Mouse (Mus musculus) ES-E14 (cell line): ENCODE measurements around the gene Slc39a9. TPM values are rescaled to one million over a fixed set of nuclear protein-coding genes. Genes with fewer than 3 reads are reported as not detected.

ENCODE experiments used
- DNase-seq: peaks from one replicate; pipeline ENCODE4 v3.0.0-alpha.2; 2013; ENCODE audit warnings: low read depth, low spot score
- H3K27ac ChIP-seq: 2 replicates; pipeline ENCODE4 v1.5.1; 2012; ENCODE audit warnings: low read depth, mild to moderate bottlenecking, low read length, moderate library complexity, mixed read lengths; ENCODE audit not compliant: poor library complexity, insufficient read depth, severe bottlenecking
- H3K36me3 ChIP-seq: 2 replicates; pipeline ENCODE4 v1.6.1; 2012; ENCODE audit warnings: mild to moderate bottlenecking, low read length, moderate library complexity, mixed read lengths; ENCODE audit not compliant: control insufficient read depth, poor library complexity, insufficient read depth, severe bottlenecking
- H3K4me1 ChIP-seq, 2 experiments: fragments of 150-350 bp in 1 of 2; sonication (generic) in 1 of 2; 2 replicates each; pipeline ENCODE4 v1.6.1; 2012; ENCODE audit warnings: low read length in 2 of 2, mild to moderate bottlenecking in 1 of 2, mixed read lengths in 1 of 2; ENCODE audit not compliant: control insufficient read depth in 2 of 2, insufficient read depth in 2 of 2, poor library complexity in 1 of 2
- H3K4me3 ChIP-seq, 2 experiments: fragments of 150-350 bp in 1 of 2; sonication (generic) in 1 of 2; 2 replicates each; pipeline ENCODE4 v1.5.1; 2012; ENCODE audit warnings: low read length in 2 of 2, low read depth in 1 of 2, mild to moderate bottlenecking in 1 of 2, mixed read lengths in 1 of 2; ENCODE audit not compliant: insufficient read depth in 1 of 2, poor library complexity in 1 of 2, severe bottlenecking in 1 of 2
- H3K9ac ChIP-seq: 2 replicates; pipeline ENCODE4 v1.6.1; 2012; ENCODE audit warnings: low read depth, mild to moderate bottlenecking, low read length, mixed read lengths; ENCODE audit not compliant: poor library complexity, insufficient read depth, severe bottlenecking
- H3K9me3 ChIP-seq: fragments of 150-350 bp; sonication (generic); 2 replicates; pipeline ENCODE4 v1.6.1; 2012; ENCODE audit warnings: low read depth, mild to moderate bottlenecking, low read length; ENCODE audit not compliant: control insufficient read depth, insufficient read depth
- CHD2 ChIP-seq: IDR thresholded peaks from 2 replicates; pipeline ENCODE4 v1.6.1; 2014; ENCODE audit warnings: mild to moderate bottlenecking, low read depth, low read length, inconsistent platforms
- HCFC1 ChIP-seq: IDR thresholded peaks from 2 replicates; pipeline ENCODE4 v1.6.1; 2012; ENCODE audit warnings: low read length, inconsistent platforms, borderline replicate concordance; ENCODE audit not compliant: insufficient read depth
- MAFK ChIP-seq: IDR thresholded peaks from 2 replicates; pipeline ENCODE4 v1.6.1; 2014; ENCODE audit warnings: mild to moderate bottlenecking, low read depth, low read length, inconsistent platforms; ENCODE audit not compliant: insufficient read depth
- ZC3H11A ChIP-seq: IDR thresholded peaks from 2 replicates; pipeline ENCODE4 v1.6.1; 2012; ENCODE audit warnings: low read depth, mild to moderate bottlenecking, inconsistent platforms, low read length, borderline replicate concordance
- ZNF384 ChIP-seq: IDR thresholded peaks from 2 replicates; pipeline ENCODE4 v1.6.1; 2012; ENCODE audit warnings: low read depth, low read length, inconsistent platforms
- in situ Hi-C, 2 experiments: fragments of 600-800 bp; cut with MboI; formaldehyde crosslinking; loops; one replicate each; pipeline ENCODE4 v1.15.1; 2025; ENCODE audit warnings: low sequenced_read_pairs in 2 of 2, inconsistent platforms in 1 of 2; ENCODE audit not compliant: unreplicated experiment in 2 of 2
- total RNA-seq: library from RNA; depleted of rRNA; stranded (reverse); fragments of 300-350 nt; gene quantifications from 2 replicates; pipeline ENCODE4 v1.2.3, GENCODE M21; 2012

Slc39a9 gene
- total RNA-seq, 1 experiment: 21.7 TPM

GRCm38 (mm10) chr12:80603566-80603965 lies 40.1 kb upstream of the Slc39a9 start:
- no peak for DNase-seq
- H3K27ac ChIP-seq: no peak overlapping the region
- in situ Hi-C loops: loop anchor here (25.0 kb wide), 1 partner anchor 441 kb away; no protein-coding TSS in a partner anchor
- H3K4me3 ChIP-seq: no peak overlapping the region
- H3K9me3 ChIP-seq: no peaks in the 10 kb centered on the region
- no peaks in the 10 kb centered on the region for H3K36me3 ChIP-seq
- TF ChIP-seq ZNF384 (no peak), HCFC1 (no peak)
- no peak overlapping the region for H3K9ac ChIP-seq
- H3K4me1 ChIP-seq: no peaks in the 10 kb centered on the region

GRCm38 (mm10) chr12:80604218-80604617 lies 39.5 kb upstream of the Slc39a9 start:
- Histone ChIP-seq H3K9me3 (no peaks in the 10 kb centered on the region), H3K27ac (no peak overlapping the region), H3K36me3 (no peaks in the 10 kb centered on the region), H3K9ac (no peak overlapping the region), H3K4me1 (no peaks in the 10 kb centered on the region), H3K4me3 (no peak overlapping the region)
- TF ChIP-seq CHD2: no peak
- TF ChIP-seq ZC3H11A: no peak
- TF ChIP-seq ZNF384: no peak
- TF ChIP-seq HCFC1: no peak
- TF ChIP-seq MAFK: no peak
- in situ Hi-C loops: loop anchor here (25.0 kb wide), 1 partner anchor 442 kb away; no protein-coding TSS in a partner anchor
- DNase-seq: no peak

GRCm38 (mm10) chr12:80608576-80608975 lies 35.1 kb upstream of the Slc39a9 start:
- Histone ChIP-seq H3K27ac (no peak overlapping the region), H3K4me1 (peaks cover 0 to 2% of the 10 kb centered on the region in 2 experiments; a peak in 1 of 4 replicates), H3K36me3 (no peaks in the 10 kb centered on the region), H3K9me3 (no peaks in the 10 kb centered on the region), H3K4me3 (no peak overlapping the region), H3K9ac (no peak overlapping the region)
- in situ Hi-C loops: loop anchor here (25.0 kb wide), 1 partner anchor 446 kb away; no protein-coding TSS in a partner anchor
- TF ChIP-seq MAFK: no peak
- no peak for TF ChIP-seq ZC3H11A
- no peak for TF ChIP-seq CHD2
- no peak for TF ChIP-seq HCFC1
- no peak for TF ChIP-seq ZNF384
- no peak for DNase-seq

DNA sequence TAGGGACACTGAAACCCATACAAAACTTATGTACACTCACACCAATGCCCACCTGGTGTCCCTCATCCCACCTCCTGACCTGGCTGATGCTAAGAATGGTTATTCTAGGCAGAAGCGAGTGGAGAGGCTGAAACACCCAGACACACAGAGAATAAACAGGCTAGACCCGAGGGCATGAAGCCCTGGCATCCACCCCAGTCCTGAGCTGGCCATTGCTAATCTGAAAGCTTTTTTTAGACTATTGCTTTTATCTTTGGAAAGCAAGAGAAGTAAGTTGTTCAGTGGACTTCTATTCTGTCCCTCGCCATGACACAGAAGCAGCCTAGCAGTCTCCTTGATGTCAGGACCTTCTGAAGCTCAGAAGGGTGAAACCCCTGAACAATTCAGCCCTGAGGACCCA lies 33.8 kb upstream of the Slc39a9 start:
- Histone ChIP-seq H3K4me3 (no peak overlapping the region), H3K36me3 (no peaks in the 10 kb centered on the region), H3K9me3 (no peaks in the 10 kb centered on the region), H3K4me1 (peaks cover 0 to 4% of the 10 kb centered on the region in 2 experiments; a peak in 2 of 4 replicates), H3K9ac (no peak overlapping the region), H3K27ac (no peak overlapping the region)
- in situ Hi-C loops: loop anchor here (25.0 kb wide), 1 partner anchor 448 kb away; no protein-coding TSS in a partner anchor
- DNase-seq: no peak
- TF ChIP-seq ZNF384 (no peak), ZC3H11A (no peak), MAFK (no peak), CHD2 (no peak)

DNA sequence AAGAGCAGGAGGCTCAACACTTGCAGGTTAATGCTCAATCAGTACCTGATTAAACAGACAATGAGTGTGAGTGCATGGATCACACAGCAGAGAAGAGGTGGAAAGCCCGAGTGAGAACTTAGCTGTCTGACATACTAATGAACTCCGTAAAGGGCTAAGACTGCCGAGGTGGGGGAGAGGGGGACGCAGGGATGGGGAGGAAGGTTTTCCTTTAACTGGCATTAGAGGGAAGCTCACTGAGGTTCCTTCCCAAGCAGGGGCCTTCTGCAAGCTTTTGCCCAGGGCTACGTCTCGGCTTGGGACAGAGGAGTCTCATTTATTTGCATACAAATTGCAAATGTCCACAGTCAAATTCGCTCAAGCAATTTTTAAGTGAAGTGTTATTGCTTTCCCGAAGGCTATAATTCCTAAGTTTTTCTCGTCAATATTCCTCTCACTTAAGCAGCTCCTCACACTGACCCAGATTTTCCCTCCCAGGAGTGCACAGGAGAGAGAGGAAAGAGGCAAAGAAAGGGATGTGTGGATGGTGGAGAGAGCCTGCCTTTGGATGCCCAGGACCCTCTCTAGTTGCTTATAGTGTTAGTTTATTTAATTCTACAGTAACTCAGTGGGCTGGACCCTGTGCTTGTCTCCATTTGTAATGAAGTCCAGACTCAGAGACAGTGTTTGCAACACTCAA lies 31.4 kb upstream of the Slc39a9 start:
- H3K4me3 ChIP-seq: no peak overlapping the region
- in situ Hi-C loops: loop anchor here (25.0 kb wide), 1 partner anchor 450 kb away; no protein-coding TSS in a partner anchor
- no peaks in the 10 kb centered on the region for H3K36me3 ChIP-seq
- no peaks in the 10 kb centered on the region for H3K9me3 ChIP-seq
- DNase-seq: no peak
- H3K4me1 ChIP-seq: peaks cover 4 to 19% of the 10 kb centered on the region in 2 experiments; a peak in 2 of 4 replicates
- H3K9ac ChIP-seq: no peak overlapping the region
- TF ChIP-seq ZC3H11A (no peak), HCFC1 (no peak), MAFK (no peak), CHD2 (no peak), ZNF384 (no peak)
- H3K27ac ChIP-seq: no peak overlapping the region; the same call in 1 of the 2 replicates
